Mouse (Mus musculus) thymus, adult 2 months (tissue): ENCODE measurements around the gene Fam219b.

Experiments
- CTCF ChIP-seq: fragments of 200-500 bp; IDR thresholded peaks from 2 replicates; pipeline ENCODE4 v1.5.1; 2012; ENCODE audit warnings: mild to moderate bottlenecking, control low read depth, low read length, moderate library complexity, borderline replicate concordance; ENCODE audit not compliant: control insufficient read depth, poor library complexity, insufficient read depth; ENCODE audit errors: extremely low read depth
- POLR2A ChIP-seq: fragments of 200-500 bp; IDR thresholded peaks from 2 replicates; pipeline ENCODE4 v1.6.1; 2012; ENCODE audit warnings: mild to moderate bottlenecking, low read length, control low read depth, moderate library complexity; ENCODE audit not compliant: control insufficient read depth, poor library complexity, insufficient read depth; ENCODE audit errors: extremely low read depth

GRCm38 (mm10) chr9:57559568-57559967 lies 22.2 kb downstream of the Fam219b start:
- no peak for TF ChIP-seq CTCF
- no peak for TF ChIP-seq POLR2A
